Mouse (Mus musculus) forebrain, embryonic 11.5 days (tissue): ENCODE results near the gene Zfp592. TPM values are rescaled to one million over a fixed set of nuclear protein-coding genes. Genes with fewer than 3 reads are reported as not detected.

Experiments
- ATAC-seq: fragments of 200-750 bp; cut with Nextera tagmentation; replicated peaks from 2 replicates; pipeline ENCODE4 v1.8.0; 2017; ENCODE audit warnings: moderate TSS enrichment; ENCODE audit not compliant: low FRiP score
- DNase-seq: peaks from one replicate; pipeline ENCODE4 v3.0.0-alpha.2; 2017; ENCODE audit warnings: low spot score
- H3K27ac ChIP-seq: fragments of 300-500 bp; sonication (generic); 2 replicates; pipeline ENCODE4 v1.5.1; 2014; ENCODE audit warnings: low read depth, low read length
- H3K27me3 ChIP-seq: fragments of 300-500 bp; sonication (generic); 2 replicates; pipeline ENCODE4 v1.6.1; 2014; ENCODE audit warnings: mild to moderate bottlenecking, low read length, mixed read lengths; ENCODE audit not compliant: control insufficient read depth, insufficient read depth
- H3K36me3 ChIP-seq: fragments of 300-500 bp; sonication (generic); 2 replicates; pipeline ENCODE4 v1.6.1; 2014; ENCODE audit warnings: mild to moderate bottlenecking, low read length, moderate library complexity, mixed read lengths; ENCODE audit not compliant: control insufficient read depth, insufficient read depth
- H3K4me1 ChIP-seq: fragments of 300-500 bp; sonication (generic); replicated peaks from 2 replicates; pipeline ENCODE4 v1.6.1; 2014; ENCODE audit warnings: low read length, mixed read lengths; ENCODE audit not compliant: control insufficient read depth, insufficient read depth
- H3K4me2 ChIP-seq: fragments of 300-500 bp; sonication (generic); 2 replicates; pipeline ENCODE4 v1.6.1; 2014; ENCODE audit warnings: low read depth, mild to moderate bottlenecking, low read length, moderate library complexity, mixed read lengths; ENCODE audit not compliant: severe bottlenecking
- H3K4me3 ChIP-seq: fragments of 300-500 bp; sonication (generic); 2 replicates; pipeline ENCODE4 v1.5.1; 2014; ENCODE audit warnings: low read depth, low read length
- H3K9ac ChIP-seq: fragments of 300-500 bp; sonication (generic); 2 replicates; pipeline ENCODE4 v1.6.1; 2014; ENCODE audit warnings: low read length
- H3K9me3 ChIP-seq: fragments of 300-500 bp; sonication (generic); 2 replicates; pipeline ENCODE4 v1.6.1; 2016; ENCODE audit warnings: low read length, mixed read lengths; ENCODE audit not compliant: control insufficient read depth
- WGBS: fragments of 180-500 bp; shearing (Covaris S2); extraction: QIAGEN DNeasy Blood & Tissue Kit; methylation state at CpG from one replicate; pipeline ENCODE4 v1.1.7; 2014; 5-methylcytosine and 5-hydroxymethylcytosine counted together
- polyA plus RNA-seq: library from polyadenylated mRNA; unstranded; fragments of >200 nt; fragmentation: Nextera tagmentation; extraction: Ambion mirVana; gene quantifications from 2 replicates; pipeline ENCODE4 v1.2.1, GENCODE M21; 2014

Gene Zfp592
- polyA plus RNA-seq, 1 experiment from 2014 or later, result 15.9 TPM

DNA sequence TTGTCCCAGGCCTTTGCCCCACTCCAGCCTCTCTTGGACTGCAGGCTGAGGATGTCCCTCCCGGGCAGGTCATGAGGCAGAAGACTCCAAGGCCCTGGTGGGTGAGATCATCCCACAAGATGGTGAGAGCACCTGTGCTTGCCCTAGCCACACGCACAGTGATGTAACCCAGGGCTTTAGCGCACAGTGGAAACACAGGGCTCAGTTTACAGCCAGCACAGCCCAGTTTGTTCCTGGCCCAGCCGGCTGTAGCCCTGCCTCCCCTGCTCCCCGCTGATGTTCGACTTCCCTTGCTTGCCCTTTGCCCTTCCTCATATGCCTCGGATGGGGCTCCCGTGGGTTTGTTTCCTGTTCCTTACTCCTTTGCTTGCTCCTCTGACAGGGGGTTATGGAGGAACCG is 81.1 kb downstream of the Zfp592 start:
- no peak for ATAC-seq
- 81% methylated on average over 9 of the region's 9 CpGs for WGBS
- no peak overlapping the region for H3K9ac ChIP-seq
- H3K4me1 ChIP-seq, result no peaks in the 10 kb centered on the region
- no peak overlapping the region for H3K27ac ChIP-seq
- H3K27me3 ChIP-seq, result no peaks in the 10 kb centered on the region
- no peak overlapping the region for H3K4me2 ChIP-seq
- H3K9me3 ChIP-seq, result no peaks in the 10 kb centered on the region
- H3K36me3 ChIP-seq, result no peaks in the 10 kb centered on the region
- H3K4me3 ChIP-seq, result no peak overlapping the region
- DNase-seq, result peak; percentile 59

DNA sequence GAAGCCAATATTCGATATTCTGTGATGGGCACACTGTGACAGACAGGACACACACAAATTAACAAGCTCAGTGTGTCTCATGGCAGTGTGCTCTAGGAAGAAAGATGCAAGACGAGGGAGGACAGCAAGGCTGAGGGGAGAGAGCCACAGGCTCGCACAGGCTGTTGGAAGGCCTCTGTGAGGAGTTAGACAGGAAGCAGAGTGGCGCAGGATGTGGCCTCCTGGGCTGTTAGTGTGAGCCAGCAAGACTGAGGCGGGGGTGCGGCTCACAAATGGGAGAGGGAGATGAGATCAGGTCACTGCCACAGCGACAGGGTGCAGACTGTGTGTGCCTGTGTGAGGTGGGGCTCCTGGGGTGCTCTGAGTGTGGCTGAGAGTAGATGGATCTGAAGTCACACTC is 81.8 kb downstream of the Zfp592 start:
- WGBS, result 76% methylated on average over 7 of the region's 7 CpGs
- no peaks in the 10 kb centered on the region for H3K27me3 ChIP-seq
- no peaks in the 10 kb centered on the region for H3K9me3 ChIP-seq
- no peaks in the 10 kb centered on the region for H3K4me1 ChIP-seq
- H3K4me3 ChIP-seq, result no peak overlapping the region
- DNase-seq, result no peak
- H3K27ac ChIP-seq, result no peak overlapping the region
- no peak for ATAC-seq
- H3K4me2 ChIP-seq, result no peak overlapping the region
- no peaks in the 10 kb centered on the region for H3K36me3 ChIP-seq
- H3K9ac ChIP-seq, result no peak overlapping the region

DNA sequence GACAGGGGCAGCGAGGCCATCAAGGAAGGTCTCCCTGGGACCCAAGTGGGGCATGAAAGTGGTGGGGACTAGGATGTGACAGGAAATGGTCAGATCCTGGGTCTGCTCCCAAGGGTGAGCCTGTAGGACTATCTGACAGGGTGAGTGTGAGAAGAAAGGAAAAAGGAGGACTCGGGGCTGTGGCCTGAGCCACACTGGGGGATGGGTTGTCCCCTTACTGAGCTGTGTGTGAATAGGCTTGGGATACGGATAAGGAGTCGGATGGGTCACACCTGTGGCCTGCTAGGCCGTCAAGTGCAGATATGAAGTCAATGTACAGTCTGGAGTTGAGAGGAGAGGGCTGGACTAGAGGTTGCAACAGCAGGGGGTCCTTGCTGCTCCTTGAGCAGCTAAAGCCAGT is 82.3 kb downstream of the Zfp592 start:
- Histone ChIP-seq H3K4me2 (no peak overlapping the region), H3K4me3 (no peak overlapping the region), H3K27me3 (no peaks in the 10 kb centered on the region), H3K27ac (no peak overlapping the region), H3K36me3 (no peaks in the 10 kb centered on the region), H3K4me1 (no peaks in the 10 kb centered on the region), H3K9ac (no peak overlapping the region), H3K9me3 (no peaks in the 10 kb centered on the region)
- DNase-seq (no peak), ATAC-seq (no peak)
- 91% methylated on average over 5 of the region's 5 CpGs for WGBS

DNA sequence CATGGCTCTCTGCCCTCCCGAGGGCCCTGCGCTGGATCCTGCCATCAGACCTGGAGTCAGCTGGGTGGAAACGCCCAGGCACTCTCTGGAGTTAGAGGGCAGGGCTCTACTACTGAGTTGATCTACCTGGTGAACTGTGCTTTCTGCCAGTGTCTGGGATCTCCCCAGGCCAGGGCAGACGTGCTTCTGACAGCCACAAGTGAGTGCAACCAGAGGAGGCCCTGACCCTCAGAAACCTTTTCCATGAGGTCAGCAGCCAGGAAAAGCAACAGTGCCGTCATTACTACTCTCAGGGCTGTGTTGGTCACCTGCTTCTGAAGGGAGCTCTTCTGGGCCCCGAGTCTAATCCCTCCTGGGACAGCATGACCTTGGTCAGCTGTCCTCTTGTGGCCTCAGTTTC is 83.5 kb downstream of the Zfp592 start:
- no peaks in the 10 kb centered on the region for H3K27me3 ChIP-seq
- ATAC-seq (no peak), DNase-seq (no peak)
- H3K4me2 ChIP-seq, result no peak overlapping the region
- H3K9me3 ChIP-seq, result no peaks in the 10 kb centered on the region
- H3K27ac ChIP-seq, result no peak overlapping the region
- H3K9ac ChIP-seq, result no peak overlapping the region
- no peaks in the 10 kb centered on the region for H3K36me3 ChIP-seq
- no peak overlapping the region for H3K4me3 ChIP-seq
- 80% methylated on average over 6 of the region's 6 CpGs for WGBS
- H3K4me1 ChIP-seq, result no peaks in the 10 kb centered on the region

DNA sequence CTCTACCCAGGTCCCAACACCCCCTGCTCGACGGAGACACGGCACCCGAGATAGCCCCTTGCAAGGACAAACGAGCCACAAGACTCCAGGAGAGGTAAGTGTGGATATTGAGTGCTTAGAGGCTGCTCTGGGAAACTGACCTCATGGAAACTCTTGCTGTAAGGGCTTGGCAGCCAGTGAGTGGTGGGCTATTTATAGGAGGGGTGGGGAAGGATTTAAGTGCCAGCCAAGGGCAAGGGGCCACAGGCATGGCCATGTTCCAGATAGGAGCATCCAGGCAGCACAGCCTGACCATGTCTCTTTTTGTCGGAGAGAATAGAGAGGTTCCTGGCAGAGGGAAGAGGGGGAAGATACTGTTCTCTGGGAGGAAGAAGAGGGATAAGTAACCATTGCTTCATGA is 85.3 kb downstream of the Zfp592 start:
- Histone ChIP-seq H3K9ac (no peak overlapping the region), H3K27ac (no peak overlapping the region)
- WGBS, result 90% methylated on average over 6 of the region's 6 CpGs

DNA sequence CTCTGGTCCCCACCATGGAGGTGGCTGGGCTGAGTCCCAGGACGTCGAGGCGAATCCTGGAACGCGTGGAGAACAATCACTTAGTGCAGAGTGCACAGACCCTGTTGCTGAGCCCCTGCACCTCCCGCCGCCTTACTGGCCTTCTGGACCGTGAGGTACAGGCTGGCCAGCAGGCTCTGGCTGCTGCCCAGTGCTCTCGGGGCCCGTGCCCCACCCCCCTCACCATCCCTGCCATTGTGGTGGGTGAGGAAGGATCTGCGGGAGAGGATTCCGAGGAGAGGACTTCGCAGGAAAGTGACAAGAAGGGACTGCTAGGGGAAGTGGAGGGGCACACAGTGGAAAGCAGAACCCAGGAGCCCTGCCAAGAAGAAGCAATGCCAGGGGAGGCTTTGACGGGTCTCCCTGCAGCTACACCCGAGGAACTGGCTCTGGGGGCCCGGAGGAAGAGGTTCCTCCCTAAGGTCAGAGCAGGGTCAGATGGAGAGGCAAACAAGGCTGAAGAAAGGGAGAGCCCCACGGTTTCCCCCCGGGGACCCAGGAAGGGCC is 100.0 kb downstream of the Zfp592 start:
- Histone ChIP-seq H3K9me3 (no peaks in the 10 kb centered on the region), H3K4me3 (no peak overlapping the region), H3K4me2 (no peak overlapping the region), H3K4me1 (no peaks in the 10 kb centered on the region), H3K27ac (no peak overlapping the region), H3K36me3 (no peaks in the 10 kb centered on the region), H3K27me3 (no peaks in the 10 kb centered on the region), H3K9ac (no peak overlapping the region)
- DNase-seq (no peak), ATAC-seq (no peak)
- 56% methylated on average over 18 of the region's 18 CpGs for WGBS

More for the DNA sequence above, 85.3 kb downstream of the Zfp592 start:
- Histone ChIP-seq H3K36me3 (no peaks in the 10 kb centered on the region), H3K4me2 (no peak overlapping the region), H3K4me1 (no peaks in the 10 kb centered on the region), H3K27me3 (no peaks in the 10 kb centered on the region), H3K9me3 (no peaks in the 10 kb centered on the region), H3K4me3 (no peak overlapping the region)
- ATAC-seq (no peak), DNase-seq (no peak)

DNA sequence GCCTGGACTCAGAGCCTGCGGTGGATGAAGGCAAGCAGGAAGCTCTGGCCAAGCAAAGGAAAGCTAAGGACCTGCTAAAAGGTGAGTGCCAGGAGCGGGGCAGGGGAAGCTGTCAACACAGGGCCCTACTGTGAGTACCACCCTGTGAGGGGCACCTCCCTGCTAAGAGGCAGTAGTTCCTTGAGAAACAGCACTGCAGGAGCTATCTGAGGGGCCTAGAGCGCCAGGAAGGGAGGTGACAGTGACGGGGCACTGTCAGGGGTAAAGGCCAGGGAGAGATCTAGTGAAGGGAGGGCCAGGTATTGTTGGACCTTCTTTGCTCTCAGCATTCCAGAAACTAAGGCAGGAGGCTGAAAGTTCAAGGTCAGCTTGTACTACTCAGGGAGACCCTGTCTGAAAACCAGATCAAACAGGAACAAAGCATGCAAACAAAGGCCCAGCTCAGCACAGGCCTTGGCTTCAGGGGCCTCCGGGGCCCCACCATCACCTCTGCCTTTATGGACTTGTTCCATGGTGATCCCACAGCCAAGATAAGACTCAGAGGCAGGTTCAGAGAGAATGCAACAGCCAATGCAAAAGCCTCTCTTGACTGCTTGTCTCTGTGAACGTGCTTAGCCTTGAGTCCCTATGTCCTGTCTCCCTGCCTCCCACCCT is 100.8 kb downstream of the Zfp592 start:
- WGBS, result 73% methylated on average over 6 of the region's 6 CpGs
- Histone ChIP-seq H3K4me2 (no peak overlapping the region), H3K36me3 (no peaks in the 10 kb centered on the region), H3K9ac (no peak overlapping the region), H3K27me3 (no peaks in the 10 kb centered on the region), H3K9me3 (no peaks in the 10 kb centered on the region), H3K27ac (no peak overlapping the region), H3K4me3 (no peak overlapping the region), H3K4me1 (no peaks in the 10 kb centered on the region)
- no peak for DNase-seq
- ATAC-seq, result no peak

Other genes with a start within 250 kb of the Zfp592 start
- 28.0 and 29.1 TPM in 2 replicates for gene Iqgap1, start 167.7 kb upstream of the Zfp592 start, polyA plus RNA-seq
- 3.3 and 3.8 TPM in 2 replicates for gene Zscan2, start 132.8 kb upstream of the Zfp592 start, polyA plus RNA-seq
- 40.5 and 41.6 TPM in 2 replicates for gene Wdr73, start 92.4 kb upstream of the Zfp592 start, polyA plus RNA-seq
- 7.3 and 8.6 TPM in 2 replicates for gene Nmb, start 88.6 kb upstream of the Zfp592 start, polyA plus RNA-seq
- gene Sec11a, start 45.9 kb upstream of the Zfp592 start, polyA plus RNA-seq, result 169 and 201 TPM in 2 replicates
- gene Alpk3, start 63.9 kb downstream of the Zfp592 start, polyA plus RNA-seq, result not detected in 2 replicates
- gene Slc28a1, start 121.1 kb downstream of the Zfp592 start, polyA plus RNA-seq, result not detected in 2 replicates
- gene Pde8a, start 219.9 kb downstream of the Zfp592 start, polyA plus RNA-seq, result 2.4 and 3.7 TPM in 2 replicates